Mouse (Mus musculus) gastrocnemius, adult 8-10 months (tissue): ENCODE measurements at regions not wholly inside any gene's neighbourhood (a gene's known extent, or its start where the extent isn't known, plus 50 kb on each side); places are given as distances from the start of the nearest gene placed in this dataset.

Source experiments
- DNase-seq, 2 experiments: peaks; one replicate each; pipeline ENCODE4 v3.0.0; 2022; ENCODE audit warnings: low spot score in 2 of 2

- no peak for DNase-seq
Observed at GRCm38 (mm10) chr15:52570256-52570655, 1314.5 kb upstream of the Gm7489 start.

- DNase-seq = no peak
Observed at GRCm38 (mm10) chr15:52577614-52578013, 1307.1 kb upstream of the Gm7489 start.

- DNase-seq = no peak
Observed at GRCm38 (mm10) chr15:52589391-52589790, 1295.3 kb upstream of the Gm7489 start.

GRCm38 (mm10) chr15:52599511-52599910 is 1285.2 kb upstream of the Gm7489 start:
- no peak for DNase-seq

GRCm38 (mm10) chr15:52599957-52600356 is 1284.7 kb upstream of the Gm7489 start:
- no peak for DNase-seq

GRCm38 (mm10) chr15:52639790-52640189 is 1244.9 kb upstream of the Gm7489 start:
- no peak for DNase-seq

GRCm38 (mm10) chr15:52645961-52646360 is 1238.7 kb upstream of the Gm7489 start:
- DNase-seq = no peak

- no peak for DNase-seq
Observed at GRCm38 (mm10) chr15:52657916-52658315, 1226.8 kb upstream of the Gm7489 start.
